Mouse (Mus musculus): ENCODE measurements at regions not wholly inside any gene's neighbourhood (a gene's known extent, or its start where the extent isn't known, plus 50 kb on each side); places are given as distances from the start of the nearest gene placed in this dataset.

DNA sequence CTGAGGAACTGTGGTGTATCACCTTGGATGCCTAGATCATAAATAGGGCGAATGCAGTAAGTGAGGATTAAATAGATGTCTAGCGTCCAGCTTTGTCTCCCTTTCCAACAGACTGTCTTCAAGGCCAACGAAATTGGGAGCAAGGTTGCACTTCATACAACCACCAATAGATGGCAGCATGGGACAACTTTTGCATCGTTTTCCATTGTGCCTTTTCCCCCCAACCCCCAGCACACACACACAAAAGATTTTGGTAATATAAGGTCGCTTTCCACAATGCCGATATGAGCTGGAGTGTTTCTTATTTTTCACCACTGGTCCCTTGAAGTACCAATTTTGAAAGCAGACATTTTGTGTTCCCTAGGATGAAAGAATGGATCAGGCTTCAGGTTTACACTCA is 304.7 kb downstream of the BC048507 start:
- DNase-seq (ENCODE audit: low read depth, low spot score) = peak; percentile 18

DNA sequence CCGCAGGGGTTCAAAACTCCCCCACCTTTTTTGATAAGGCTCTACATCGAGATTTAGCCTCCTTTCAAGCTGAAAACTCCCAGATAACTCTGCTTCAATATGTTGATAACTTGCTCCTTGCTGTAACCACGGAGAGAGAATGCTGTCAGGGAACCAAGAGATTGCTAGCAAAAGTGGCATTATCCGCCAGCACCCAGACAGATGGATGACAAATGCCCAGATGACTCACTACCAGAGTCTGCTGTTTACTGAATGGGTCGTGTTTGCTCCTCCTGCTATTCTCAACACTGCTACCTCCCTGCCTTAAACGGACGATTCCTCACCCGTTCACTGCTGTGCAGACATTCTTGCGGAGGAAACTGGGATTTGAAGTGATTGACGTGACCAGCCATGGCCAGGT is 310.3 kb downstream of the BC048507 start:
- peak; percentile 54 for DNase-seq (ENCODE audit: low read depth, low spot score)

Data from brain, adult 2 months (tissue).